Mouse (Mus musculus): ENCODE data around the gene Pop5. TPM values are rescaled to one million over a fixed set of nuclear protein-coding genes. Genes with fewer than 3 reads are reported as not detected.

Gene Pop5
- polyA plus RNA-seq, 1 experiment, result 68.6 TPM

- TF ChIP-seq POLR2A (IDR thresholded peaks at IDR 0.05; ENCODE audit: low read depth, low read length) (no peak), CTCF (IDR thresholded peaks at IDR 0.05; ENCODE audit: extremely low read depth, insufficient read length, insufficient replicate concordance, low read depth, low read length) (no peak)
- H3K27ac ChIP-seq (ENCODE audit: insufficient read depth, low read depth, low read length), result no peak overlapping the region
- H3K4me1 ChIP-seq (ENCODE audit: control insufficient read depth, insufficient read depth, insufficient read length, low read length), result no peaks in the 10 kb centered on the region
- peaks cover 15% of the 10 kb centered on the region for H3K27me3 ChIP-seq (ENCODE audit: control insufficient read depth, insufficient read depth, low read length)
- H3K4me3 ChIP-seq (ENCODE audit: low read depth, low read length), result no peak overlapping the region
- no peaks in the 10 kb centered on the region for H3K36me3 ChIP-seq (ENCODE audit: control insufficient read depth, insufficient read depth, low read length)
- WGBS, result 33% methylated on average over 27 of the region's 27 CpGs
Measured at GRCm38 (mm10) chr5:115215273-115216185, 20.1 kb upstream of the Pop5 start.

- Histone ChIP-seq H3K36me3 (ENCODE audit: control insufficient read depth, insufficient read depth, low read length) (no peaks in the 10 kb centered on the region), H3K4me1 (ENCODE audit: control insufficient read depth, insufficient read depth, insufficient read length, low read length) (no peaks in the 10 kb centered on the region), H3K27ac (ENCODE audit: insufficient read depth, low read depth, low read length) (no peak overlapping the region), H3K4me3 (ENCODE audit: low read depth, low read length) (no peak overlapping the region), H3K27me3 (ENCODE audit: control insufficient read depth, insufficient read depth, low read length) (peaks cover 20% of the 10 kb centered on the region)
- no peak for TF ChIP-seq POLR2A (IDR thresholded peaks at IDR 0.05; ENCODE audit: low read depth, low read length)
- TF ChIP-seq CTCF (IDR thresholded peaks at IDR 0.05; ENCODE audit: extremely low read depth, insufficient read length, insufficient replicate concordance, low read depth, low read length), result no peak
- WGBS, result 84% methylated on average over 12 of the region's 12 CpGs
Measured at GRCm38 (mm10) chr5:115217998-115218397, 17.6 kb upstream of the Pop5 start.

GRCm38 (mm10) chr5:115220931-115221640 lies 14.6 kb upstream of the Pop5 start:
- Histone ChIP-seq H3K27ac (ENCODE audit: insufficient read depth, low read depth, low read length) (no peak overlapping the region), H3K4me3 (ENCODE audit: low read depth, low read length) (no peak overlapping the region), H3K36me3 (ENCODE audit: control insufficient read depth, insufficient read depth, low read length) (no peaks in the 10 kb centered on the region), H3K27me3 (ENCODE audit: control insufficient read depth, insufficient read depth, low read length) (peaks cover 5% of the 10 kb centered on the region; the same call in 1 of the 2 replicates), H3K4me1 (ENCODE audit: control insufficient read depth, insufficient read depth, insufficient read length, low read length) (no peaks in the 10 kb centered on the region)
- 36% methylated on average over 13 of the region's 13 CpGs for WGBS
- TF ChIP-seq POLR2A (IDR thresholded peaks at IDR 0.05; ENCODE audit: low read depth, low read length), result no peak
- no peak for TF ChIP-seq CTCF (IDR thresholded peaks at IDR 0.05; ENCODE audit: extremely low read depth, insufficient read length, insufficient replicate concordance, low read depth, low read length)

- 70% methylated on average over 3 of the region's 3 CpGs for WGBS
- no peak overlapping the region for H3K4me3 ChIP-seq (ENCODE audit: low read depth, low read length)
- H3K36me3 ChIP-seq (ENCODE audit: control insufficient read depth, insufficient read depth, low read length), result no peaks in the 10 kb centered on the region
- TF ChIP-seq POLR2A (IDR thresholded peaks at IDR 0.05; ENCODE audit: low read depth, low read length) (no peak), CTCF (IDR thresholded peaks at IDR 0.05; ENCODE audit: extremely low read depth, insufficient read length, insufficient replicate concordance, low read depth, low read length) (peak; percentile 18; the same call in 1 of the 2 replicates)
- H3K27me3 ChIP-seq (ENCODE audit: control insufficient read depth, insufficient read depth, low read length), result peaks cover 5% of the 10 kb centered on the region; the same call in 1 of the 2 replicates
- H3K4me1 ChIP-seq (ENCODE audit: control insufficient read depth, insufficient read depth, insufficient read length, low read length), result no peaks in the 10 kb centered on the region
- no peak overlapping the region for H3K27ac ChIP-seq (ENCODE audit: insufficient read depth, low read depth, low read length)
Measured at GRCm38 (mm10) chr5:115222485-115222884, 13.2 kb upstream of the Pop5 start.

GRCm38 (mm10) chr5:115230830-115231551 lies 4.6 kb upstream of the Pop5 start:
- no peak for TF ChIP-seq POLR2A (IDR thresholded peaks at IDR 0.05; ENCODE audit: low read depth, low read length)
- TF ChIP-seq CTCF (IDR thresholded peaks at IDR 0.05; ENCODE audit: extremely low read depth, insufficient read length, insufficient replicate concordance, low read depth, low read length), result no peak
- H3K4me1 ChIP-seq (ENCODE audit: control insufficient read depth, insufficient read depth, insufficient read length, low read length), result 0 out of 2 replicates have a peak, but pooled peaks cover 2% of the 10 kb centered on the region
- no peak overlapping the region for H3K4me3 ChIP-seq (ENCODE audit: low read depth, low read length)
- H3K36me3 ChIP-seq (ENCODE audit: control insufficient read depth, insufficient read depth, low read length), result no peaks in the 10 kb centered on the region
- H3K27me3 ChIP-seq (ENCODE audit: control insufficient read depth, insufficient read depth, low read length), result no peaks in the 10 kb centered on the region
- H3K27ac ChIP-seq (ENCODE audit: insufficient read depth, low read depth, low read length), result no peak overlapping the region
- WGBS, result 78% methylated on average over 15 of the region's 15 CpGs

- TF ChIP-seq CTCF (IDR thresholded peaks at IDR 0.05; ENCODE audit: extremely low read depth, insufficient read length, insufficient replicate concordance, low read depth, low read length) (no peak), POLR2A (IDR thresholded peaks at IDR 0.05; ENCODE audit: low read depth, low read length) (no peak)
- Histone ChIP-seq H3K4me3 (ENCODE audit: low read depth, low read length) (no peak overlapping the region), H3K27ac (ENCODE audit: insufficient read depth, low read depth, low read length) (no peak overlapping the region), H3K4me1 (ENCODE audit: control insufficient read depth, insufficient read depth, insufficient read length, low read length) (0 out of 2 replicates have a peak, but pooled peaks cover 2% of the 10 kb centered on the region), H3K36me3 (ENCODE audit: control insufficient read depth, insufficient read depth, low read length) (no peaks in the 10 kb centered on the region), H3K27me3 (ENCODE audit: control insufficient read depth, insufficient read depth, low read length) (no peaks in the 10 kb centered on the region)
- 61% methylated on average over 16 of the region's 16 CpGs for WGBS
Measured at GRCm38 (mm10) chr5:115231552-115232120, 4.0 kb upstream of the Pop5 start.
